Mouse (Mus musculus): Measurements from ENCODE around the gene Col5a3. TPM values are rescaled to one million over a fixed set of nuclear protein-coding genes. Genes with fewer than 3 reads are reported as not detected.

Col5a3 gene
- polyA plus RNA-seq, 1 experiment from 2014 or later, result 0.21 TPM

DNA sequence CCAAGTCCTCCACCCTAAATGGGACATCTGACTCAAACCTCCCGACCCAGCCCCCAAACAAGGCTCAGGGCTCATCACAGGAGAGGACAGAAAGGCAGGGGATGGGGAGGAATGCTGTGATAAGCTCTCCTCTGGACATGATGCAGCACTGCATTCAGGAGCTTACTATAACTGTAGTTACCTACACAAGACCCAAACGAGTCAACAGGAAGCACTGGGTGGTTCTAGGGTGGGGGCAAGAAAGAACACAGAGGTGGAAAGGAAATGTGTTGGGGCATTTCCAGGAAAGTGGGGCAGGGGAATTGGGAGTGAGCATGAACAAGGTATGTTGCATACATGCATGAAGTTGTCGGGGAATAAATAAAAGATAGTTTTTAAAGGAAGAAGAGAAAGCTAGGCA, 80.2 kb downstream of the Col5a3 start:
- ATAC-seq (ENCODE audit: insufficient read depth, low FRiP score, low TSS enrichment) (no peak), DNase-seq (ENCODE audit: low spot score) (no peak)
- no peaks in the 10 kb centered on the region for H3K9me3 ChIP-seq (ENCODE audit: control insufficient read depth, low read length)
- no peaks in the 10 kb centered on the region for H3K36me3 ChIP-seq (ENCODE audit: control insufficient read depth, insufficient read depth, low read length)
- 0 out of 2 replicates have a peak, but pooled peaks cover 2% of the 10 kb centered on the region for H3K27me3 ChIP-seq (ENCODE audit: control insufficient read depth, insufficient read depth, low read length)
- H3K4me1 ChIP-seq (ENCODE audit: control insufficient read depth, insufficient read depth, low read length), result no peaks in the 10 kb centered on the region
- no peak overlapping the region for H3K4me2 ChIP-seq (ENCODE audit: low read depth)
- 69% methylated on average over 3 of the region's 3 CpGs for WGBS
- no peak overlapping the region for H3K27ac ChIP-seq (ENCODE audit: low read depth, low read length)
- H3K4me3 ChIP-seq (ENCODE audit: low read depth, low read length), result no peak overlapping the region
- H3K9ac ChIP-seq (ENCODE audit: low read length), result no peak overlapping the region

DNA sequence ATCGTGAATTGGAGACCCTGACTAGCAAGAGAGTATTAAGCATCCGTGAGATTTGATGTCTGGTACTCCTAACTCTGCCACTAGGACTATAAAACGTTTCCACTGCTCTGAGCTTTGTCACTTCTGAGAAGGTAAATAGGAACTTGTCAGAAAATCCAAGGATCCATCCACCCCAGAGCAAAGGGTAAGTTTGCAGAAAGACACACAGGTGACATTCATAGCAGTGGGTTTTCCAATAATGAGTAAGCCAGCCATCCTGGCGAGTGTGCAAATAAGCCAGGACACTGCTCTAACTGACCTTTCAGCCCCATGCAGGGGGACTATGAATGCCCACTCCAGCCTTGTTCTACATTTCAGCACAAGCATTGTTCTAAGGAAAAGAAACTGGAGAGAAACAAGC, 83.1 kb downstream of the Col5a3 start:
- Histone ChIP-seq H3K36me3 (ENCODE audit: control insufficient read depth, insufficient read depth, low read length) (no peaks in the 10 kb centered on the region), H3K4me1 (ENCODE audit: control insufficient read depth, insufficient read depth, low read length) (peaks cover 5% of the 10 kb centered on the region; the same call in 1 of the 2 replicates), H3K4me2 (ENCODE audit: low read depth) (no peak overlapping the region), H3K9me3 (ENCODE audit: control insufficient read depth, low read length) (no peaks in the 10 kb centered on the region), H3K9ac (ENCODE audit: low read length) (no peak overlapping the region), H3K4me3 (ENCODE audit: low read depth, low read length) (no peak overlapping the region), H3K27ac (ENCODE audit: low read depth, low read length) (no peak overlapping the region), H3K27me3 (ENCODE audit: control insufficient read depth, insufficient read depth, low read length) (peaks cover 23% of the 10 kb centered on the region)
- ATAC-seq (ENCODE audit: insufficient read depth, low FRiP score, low TSS enrichment) (no peak), DNase-seq (ENCODE audit: low spot score) (no peak)
- 65% methylated on average over 4 of the region's 4 CpGs for WGBS

DNA sequence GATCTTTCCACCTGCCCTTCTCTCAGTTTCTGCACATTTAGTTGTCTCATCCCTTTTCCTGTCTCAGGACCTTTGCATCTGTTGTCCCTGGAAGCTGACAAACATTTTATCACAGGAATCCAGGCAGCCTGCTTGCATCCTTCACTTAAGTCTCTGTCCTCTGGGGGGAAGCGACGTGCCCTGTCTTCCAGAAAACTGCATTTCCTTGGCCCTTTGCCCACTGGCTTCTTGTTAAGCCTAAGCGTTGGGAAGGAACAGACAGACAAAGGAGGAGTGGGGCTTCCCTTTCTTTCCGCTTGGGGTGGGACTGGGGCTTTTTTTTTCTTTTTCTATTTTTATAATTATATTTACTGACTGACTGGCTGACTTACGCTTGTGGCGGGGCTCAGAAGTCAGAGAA, 85.4 kb downstream of the Col5a3 start:
- no peak for DNase-seq (ENCODE audit: low spot score)
- peaks cover 32% of the 10 kb centered on the region for H3K27me3 ChIP-seq (ENCODE audit: control insufficient read depth, insufficient read depth, low read length)

DNA sequence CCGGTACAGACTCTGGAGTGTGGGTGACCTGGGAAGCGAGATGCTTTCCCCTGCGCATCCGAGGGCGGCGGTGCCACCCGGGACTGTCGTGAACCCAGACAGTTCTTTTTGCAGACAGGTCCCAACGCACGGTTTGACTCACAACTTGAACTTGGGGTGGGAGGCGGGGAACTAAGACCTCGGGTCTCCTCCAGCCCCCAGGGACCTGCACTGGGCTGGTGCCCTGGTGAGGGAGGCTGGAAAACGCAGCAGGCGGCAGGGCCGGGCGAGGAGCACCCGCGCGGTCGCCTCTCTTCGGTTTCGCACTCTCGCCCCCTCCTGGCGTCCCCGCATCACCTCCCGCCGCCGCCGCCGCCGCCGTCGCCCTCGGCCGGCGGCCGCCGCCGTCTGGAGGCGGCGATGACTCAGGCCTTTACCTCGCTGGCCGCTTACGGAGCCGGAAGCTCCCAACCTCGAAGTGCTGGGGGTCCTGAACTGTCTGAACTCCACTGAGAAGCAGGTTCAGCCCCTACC, 87.2 kb downstream of the Col5a3 start:
- Histone ChIP-seq H3K27ac (ENCODE audit: low read depth, low read length) (peak overlapping the region; percentile 53), H3K9me3 (ENCODE audit: control insufficient read depth, low read length) (no peaks in the 10 kb centered on the region), H3K36me3 (ENCODE audit: control insufficient read depth, insufficient read depth, low read length) (no peaks in the 10 kb centered on the region), H3K4me1 (ENCODE audit: control insufficient read depth, insufficient read depth, low read length) (peaks cover 11% of the 10 kb centered on the region), H3K9ac (ENCODE audit: low read length) (peak overlapping the region; percentile 67), H3K4me2 (ENCODE audit: low read depth) (peak overlapping the region; percentile 96), H3K4me3 (ENCODE audit: low read depth, low read length) (peak overlapping the region; percentile 65), H3K27me3 (ENCODE audit: control insufficient read depth, insufficient read depth, low read length) (peaks cover 32% of the 10 kb centered on the region)
- peak; percentile 66 for ATAC-seq (ENCODE audit: insufficient read depth, low FRiP score, low TSS enrichment)
- peak; percentile 82 for DNase-seq (ENCODE audit: low spot score)
- under 1% methylated on average over 43 of the region's 46 CpGs for WGBS

More for the DNA sequence above, 85.4 kb downstream of the Col5a3 start:
- no peak overlapping the region for H3K9ac ChIP-seq (ENCODE audit: low read length)
- no peak for ATAC-seq (ENCODE audit: insufficient read depth, low FRiP score, low TSS enrichment)
- H3K27ac ChIP-seq (ENCODE audit: low read depth, low read length), result no peak overlapping the region
- H3K4me1 ChIP-seq (ENCODE audit: control insufficient read depth, insufficient read depth, low read length), result peaks cover 11% of the 10 kb centered on the region
- no peak overlapping the region for H3K4me3 ChIP-seq (ENCODE audit: low read depth, low read length)
- WGBS, result 73% methylated on average over 6 of the region's 6 CpGs
- H3K4me2 ChIP-seq (ENCODE audit: low read depth), result no peak overlapping the region
- no peaks in the 10 kb centered on the region for H3K36me3 ChIP-seq (ENCODE audit: control insufficient read depth, insufficient read depth, low read length)
- no peaks in the 10 kb centered on the region for H3K9me3 ChIP-seq (ENCODE audit: control insufficient read depth, low read length)

DNA sequence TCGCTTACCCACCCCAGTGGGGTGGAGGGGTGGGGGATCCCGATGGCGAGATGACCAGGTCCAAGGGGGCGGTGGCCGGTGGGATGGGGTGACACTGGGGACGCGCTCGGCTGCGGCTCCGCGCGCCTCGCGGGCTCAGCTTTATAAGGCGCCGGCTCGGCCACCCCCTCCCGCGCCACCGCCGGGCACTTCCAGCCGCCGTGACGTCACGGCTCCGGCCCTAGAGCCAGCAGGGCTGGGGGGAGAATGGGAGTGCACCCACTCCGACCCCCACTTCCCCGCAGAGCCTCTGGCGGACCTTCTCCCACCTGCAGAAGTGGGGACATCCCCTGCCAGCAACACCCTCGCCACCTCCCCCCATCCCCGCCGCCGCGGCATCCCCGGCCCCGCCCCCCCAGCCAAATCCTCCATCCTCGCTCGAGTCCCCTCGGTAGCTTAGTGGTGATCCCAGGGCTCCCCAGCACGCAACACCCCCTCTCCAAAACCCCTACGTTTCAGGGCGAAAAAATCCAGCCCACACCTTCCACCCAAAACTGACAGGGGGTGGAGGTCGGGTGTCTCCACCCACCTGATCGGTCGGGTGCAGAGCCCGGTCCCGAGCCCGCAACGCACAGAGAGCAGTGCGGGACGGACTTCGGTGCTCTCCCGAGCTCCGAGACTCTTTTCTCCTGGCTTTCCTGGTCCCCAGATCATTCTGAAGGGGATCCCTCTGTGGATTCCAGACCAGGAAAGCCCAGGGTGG, 87.8 kb downstream of the Col5a3 start:
- DNase-seq (ENCODE audit: low spot score) (peak; percentile 69), ATAC-seq (ENCODE audit: insufficient read depth, low FRiP score, low TSS enrichment) (peak; percentile 39)
- Histone ChIP-seq H3K4me2 (ENCODE audit: low read depth) (peak overlapping the region; percentile 96), H3K9ac (ENCODE audit: low read length) (peak overlapping the region; percentile 67), H3K4me3 (ENCODE audit: low read depth, low read length) (peak overlapping the region; percentile 65), H3K27ac (ENCODE audit: low read depth, low read length) (peak overlapping the region; percentile 53), H3K4me1 (ENCODE audit: control insufficient read depth, insufficient read depth, low read length) (peaks cover 11% of the 10 kb centered on the region), H3K27me3 (ENCODE audit: control insufficient read depth, insufficient read depth, low read length) (peaks cover 32% of the 10 kb centered on the region), H3K36me3 (ENCODE audit: control insufficient read depth, insufficient read depth, low read length) (no peaks in the 10 kb centered on the region), H3K9me3 (ENCODE audit: control insufficient read depth, low read length) (no peaks in the 10 kb centered on the region)
- under 1% methylated on average over 54 of the region's 54 CpGs for WGBS

DNA sequence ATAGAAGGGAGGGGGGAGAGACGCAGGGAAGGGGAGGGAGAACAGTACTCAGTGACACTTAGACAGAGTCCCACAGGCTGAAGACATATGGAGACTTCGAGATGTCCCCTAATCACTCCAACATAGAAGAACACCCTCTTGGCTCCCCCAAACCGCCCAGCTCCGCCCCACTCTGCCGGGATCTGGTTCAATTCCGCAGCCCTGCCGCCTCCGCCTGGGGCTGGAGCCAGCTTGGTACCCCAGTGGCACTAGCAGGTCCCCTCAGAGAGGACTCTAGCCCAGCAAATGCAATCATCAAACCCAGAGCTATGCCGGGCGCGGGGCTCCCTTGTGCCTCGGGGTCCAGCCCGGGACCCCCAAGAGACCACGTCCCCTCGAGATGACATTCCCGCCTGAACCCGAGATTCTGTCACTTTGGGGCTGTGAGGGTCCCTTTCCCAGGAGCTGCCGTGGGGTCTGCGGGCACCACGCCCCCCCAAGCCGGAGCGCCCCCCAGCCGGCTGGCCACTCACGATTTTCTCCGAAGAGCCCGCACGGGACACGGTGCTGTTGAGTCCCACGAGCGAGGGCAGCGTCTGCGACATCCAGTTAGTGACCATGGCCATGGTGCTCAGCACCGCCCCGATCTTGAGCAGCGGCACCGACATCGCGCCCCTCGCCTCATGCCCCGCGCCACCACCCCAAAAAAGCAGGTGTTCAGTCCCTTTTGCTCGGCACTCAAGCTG, 88.6 kb downstream of the Col5a3 start:
- peaks cover 11% of the 10 kb centered on the region for H3K4me1 ChIP-seq (ENCODE audit: control insufficient read depth, insufficient read depth, low read length)
- peaks cover 32% of the 10 kb centered on the region for H3K27me3 ChIP-seq (ENCODE audit: control insufficient read depth, insufficient read depth, low read length)
- peak overlapping the region; percentile 67 for H3K9ac ChIP-seq (ENCODE audit: low read length)
- peak overlapping the region; percentile 53; the same call in 1 of the 2 replicates for H3K27ac ChIP-seq (ENCODE audit: low read depth, low read length)
- whole genome bisulfite sequencing, result 2% methylated on average over 38 of the region's 42 CpGs
- peak overlapping the region; percentile 65 for H3K4me3 ChIP-seq (ENCODE audit: low read depth, low read length)
- H3K4me2 ChIP-seq (ENCODE audit: low read depth), result peak overlapping the region; percentile 96
- DNase-seq (ENCODE audit: low spot score) (peak; percentile 47), ATAC-seq (ENCODE audit: insufficient read depth, low FRiP score, low TSS enrichment) (peak; percentile 36)
- H3K36me3 ChIP-seq (ENCODE audit: control insufficient read depth, insufficient read depth, low read length), result no peaks in the 10 kb centered on the region
- no peaks in the 10 kb centered on the region for H3K9me3 ChIP-seq (ENCODE audit: control insufficient read depth, low read length)

DNA sequence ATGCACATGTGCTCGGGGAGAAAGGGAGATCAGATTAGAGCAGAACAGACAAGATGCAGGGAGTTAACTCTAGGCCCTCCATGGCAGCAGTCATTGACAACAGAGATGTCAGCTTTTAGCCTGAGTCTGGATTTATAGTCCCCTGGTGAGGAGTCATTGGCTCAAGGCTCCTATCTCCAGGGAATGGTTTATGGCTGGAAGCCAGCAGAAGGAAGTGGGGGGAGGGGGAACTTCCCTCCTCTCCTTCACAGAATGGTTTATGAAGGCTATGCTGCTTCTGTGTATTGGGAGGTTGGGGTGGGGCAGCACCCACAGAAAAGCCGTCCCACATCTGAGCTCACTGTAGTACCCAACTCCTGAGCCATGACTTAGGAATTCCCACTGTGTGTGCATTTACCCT, 93.3 kb downstream of the Col5a3 start:
- Histone ChIP-seq H3K27ac (ENCODE audit: low read depth, low read length) (0 out of 2 replicates have a peak overlapping the region, but pooled peaks have one; percentile 23), H3K9me3 (ENCODE audit: control insufficient read depth, low read length) (no peaks in the 10 kb centered on the region), H3K27me3 (ENCODE audit: control insufficient read depth, insufficient read depth, low read length) (peaks cover 7% of the 10 kb centered on the region; the same call in 1 of the 2 replicates), H3K4me3 (ENCODE audit: low read depth, low read length) (no peak overlapping the region), H3K4me1 (ENCODE audit: control insufficient read depth, insufficient read depth, low read length) (peaks cover 10% of the 10 kb centered on the region; the same call in 1 of the 2 replicates), H3K9ac (ENCODE audit: low read length) (no peak overlapping the region), H3K4me2 (ENCODE audit: low read depth) (no peak overlapping the region), H3K36me3 (ENCODE audit: control insufficient read depth, insufficient read depth, low read length) (peaks cover 2% of the 10 kb centered on the region; the same call in 1 of the 2 replicates)
- peak; percentile 76 for ATAC-seq (ENCODE audit: insufficient read depth, low FRiP score, low TSS enrichment)
- WGBS, result 34% methylated on average over 2 of the region's 2 CpGs
- DNase-seq (ENCODE audit: low spot score), result peak; percentile 46

Data from neural tube, embryonic 11.5 days (tissue).